Mouse (Mus musculus): ENCODE data around the gene Ttc9.

Ttc9 gene

DNA sequence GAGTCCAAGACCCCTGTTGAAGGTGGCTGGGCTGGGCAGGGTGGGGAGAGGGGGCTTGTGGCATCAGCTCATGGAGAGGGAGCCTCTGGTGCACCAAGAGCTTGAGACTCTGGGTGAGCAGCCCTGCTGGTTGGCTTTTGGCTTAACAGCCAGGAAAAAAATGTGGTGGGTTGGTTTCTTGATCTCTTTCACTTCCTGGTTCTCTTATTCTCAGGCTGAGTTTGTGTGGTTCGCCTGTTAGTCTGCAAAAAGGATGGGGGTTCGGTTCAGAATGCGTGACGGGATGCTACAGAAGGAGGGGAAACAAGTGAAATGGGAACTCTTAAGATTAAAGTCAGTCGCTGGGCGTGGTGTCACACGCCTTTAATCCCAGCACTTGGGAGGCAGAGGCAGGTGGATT is 27.0 kb downstream of the Ttc9 start:
- no peak for DNase-seq (ENCODE audit: low read depth)

- DNase-seq (ENCODE audit: low read depth): no peak
Observed at GRCm38 (mm10) chr12:81662076-81662475, 31.0 kb downstream of the Ttc9 start.

DNA sequence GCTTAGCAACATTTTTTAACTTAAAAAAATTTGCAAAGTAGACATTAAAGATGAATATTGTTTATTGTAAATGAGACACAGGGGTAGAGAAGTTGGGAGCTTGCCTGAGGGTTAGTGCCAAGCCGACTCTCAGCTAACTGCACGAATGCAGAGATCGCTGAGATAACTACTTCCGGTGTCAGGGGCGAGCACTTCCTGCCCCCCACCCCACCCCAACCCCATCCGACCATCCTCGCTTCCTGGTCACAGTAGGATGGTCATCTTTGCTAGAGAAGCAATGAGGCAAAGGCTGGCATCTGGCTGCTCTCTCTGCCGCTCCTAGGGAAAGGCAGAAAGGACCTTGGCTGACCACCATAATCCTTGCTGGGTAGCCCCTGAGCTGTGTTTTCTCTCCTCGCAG is 32.1 kb downstream of the Ttc9 start:
- DNase-seq (ENCODE audit: low read depth): no peak

DNA sequence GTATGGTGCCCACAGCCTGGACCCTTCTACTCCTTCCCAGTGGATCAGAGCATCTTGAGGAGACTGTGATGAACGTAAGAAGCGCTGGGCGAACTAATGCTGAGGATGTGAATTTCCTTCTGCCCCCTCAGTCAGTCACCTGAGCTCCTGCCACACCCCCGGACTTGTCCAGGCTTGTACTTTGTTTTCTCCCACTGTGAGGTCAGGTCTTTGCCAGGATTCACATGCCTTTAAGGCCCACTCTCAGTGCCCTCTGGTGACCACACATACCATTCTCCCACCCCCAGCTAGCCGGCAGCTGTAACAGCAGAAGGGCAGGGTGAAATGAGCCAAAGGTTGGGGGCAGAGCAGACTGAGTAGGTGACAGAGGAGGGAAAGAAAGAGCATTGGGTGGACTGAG is 32.9 kb downstream of the Ttc9 start:
- no peak for DNase-seq (ENCODE audit: low read depth)

- no peak for DNase-seq (ENCODE audit: low read depth)
Observed at GRCm38 (mm10) chr12:81668406-81668805, 37.4 kb downstream of the Ttc9 start.

- no peak for DNase-seq (ENCODE audit: low read depth)
Observed at GRCm38 (mm10) chr12:81675557-81675956, 44.5 kb downstream of the Ttc9 start.

DNA sequence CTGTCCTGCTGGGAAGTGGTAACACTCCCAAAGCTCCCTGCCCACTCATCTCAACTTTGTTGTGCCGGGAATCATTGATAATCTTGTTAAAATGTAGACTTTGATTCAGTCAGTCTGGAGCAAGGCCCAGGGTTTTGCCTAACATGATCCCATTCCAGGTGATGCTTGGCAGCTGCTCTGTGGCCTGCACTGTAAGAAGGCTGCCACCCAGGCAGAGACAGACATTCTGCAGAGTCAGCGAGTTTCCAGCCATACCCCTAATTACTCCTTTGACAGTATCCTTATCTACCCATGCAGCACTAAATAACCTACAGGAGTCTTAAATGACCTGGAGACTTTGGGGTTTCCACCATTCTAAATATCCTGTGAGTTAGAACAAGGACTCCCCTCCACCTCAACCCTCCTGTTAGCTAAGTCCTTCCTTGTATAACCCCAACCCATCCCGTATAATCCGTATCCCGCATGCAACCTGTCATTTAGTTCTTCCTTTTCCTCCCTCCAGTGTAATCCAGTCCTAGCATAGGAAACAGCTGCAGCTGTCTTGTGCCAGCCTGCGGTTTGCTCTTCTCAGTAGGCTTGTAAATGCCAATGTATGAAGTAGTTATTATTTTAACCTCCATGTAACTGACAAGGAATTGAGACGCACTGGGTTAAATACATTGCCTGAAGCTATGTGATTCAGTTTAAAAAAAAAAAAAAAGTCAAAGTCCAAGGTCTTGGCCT is 48.9 kb downstream of the Ttc9 start:
- no peak for DNase-seq (ENCODE audit: low read depth)

- DNase-seq (ENCODE audit: low read depth): no peak
Observed at GRCm38 (mm10) chr12:81683395-81683794, 52.3 kb downstream of the Ttc9 start.

DNA sequence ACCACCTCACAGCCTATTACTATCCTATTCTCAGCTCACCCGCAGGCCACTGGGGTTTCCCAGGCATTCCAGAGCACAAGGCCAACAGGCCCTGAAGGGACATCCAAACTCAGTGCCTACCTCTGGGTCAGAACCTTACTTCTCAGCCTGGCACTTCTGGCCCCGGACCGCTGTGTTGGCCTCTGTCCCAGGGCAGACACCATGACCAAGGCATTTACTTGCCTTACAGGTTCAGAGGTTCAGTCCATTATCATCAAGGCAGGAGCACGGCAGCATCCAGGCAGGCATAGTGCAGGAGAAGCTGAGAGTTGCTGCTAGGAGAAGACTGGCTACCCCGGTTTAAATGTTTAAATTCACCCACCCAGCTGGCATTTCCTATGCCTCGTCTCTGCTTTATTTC is 53.0 kb downstream of the Ttc9 start:
- no peak for DNase-seq (ENCODE audit: low read depth)

GRCm38 (mm10) chr12:81685981-81686380 is 54.9 kb downstream of the Ttc9 start:
- no peak for DNase-seq (ENCODE audit: low read depth)

DNA sequence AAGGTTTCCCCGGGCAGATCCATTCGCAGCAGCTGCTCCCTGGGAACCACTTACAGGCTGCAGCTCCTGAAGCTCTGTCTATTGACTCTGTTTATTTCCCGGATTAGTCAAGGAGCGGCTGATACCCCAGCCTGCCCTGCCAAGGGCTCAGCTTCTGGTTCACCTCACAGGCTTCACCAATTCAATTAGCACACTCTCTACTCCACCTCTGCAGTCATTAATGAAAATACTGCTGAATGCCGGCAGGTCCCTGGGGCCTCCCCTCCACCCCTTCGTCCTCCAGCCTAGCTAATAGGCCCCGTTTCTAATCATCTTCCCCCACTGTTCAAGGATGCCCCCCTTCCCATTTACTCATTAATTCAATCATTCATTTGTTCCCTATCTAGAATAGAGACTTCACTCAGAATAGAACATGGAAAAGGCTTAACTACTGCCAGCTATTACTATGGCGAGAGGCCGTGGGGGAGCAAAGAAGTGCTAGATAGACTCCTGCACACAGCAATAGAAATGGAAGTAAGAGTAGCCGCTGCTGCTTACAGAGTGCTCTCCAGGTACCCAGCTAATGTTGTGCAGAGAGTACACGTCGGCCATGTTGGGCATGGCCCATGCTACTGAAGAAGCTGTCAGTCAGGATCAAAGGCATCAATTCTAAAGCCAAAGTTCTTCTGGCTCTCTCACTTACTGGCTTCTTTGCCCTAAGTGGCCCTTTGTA is 55.5 kb downstream of the Ttc9 start:
- DNase-seq (ENCODE audit: low read depth): no peak

DNA sequence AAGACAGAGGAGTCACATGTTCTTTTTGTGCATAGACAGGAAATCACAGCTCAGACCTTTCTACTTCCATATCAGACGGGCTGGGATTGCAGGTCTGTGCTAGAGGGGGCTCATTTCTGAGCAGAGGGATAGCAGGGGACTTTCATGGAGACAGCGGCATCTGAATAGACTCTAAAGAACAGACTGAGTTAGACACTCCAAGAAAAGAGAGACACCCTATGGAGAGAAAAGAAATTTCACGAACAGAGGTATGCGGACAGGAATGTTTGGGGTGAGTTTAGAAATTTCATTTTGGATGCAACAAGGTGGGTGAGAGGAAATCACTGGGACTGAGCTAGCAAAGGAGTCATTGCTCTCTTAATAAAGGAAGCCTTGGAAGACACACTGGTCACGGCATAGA is 56.8 kb downstream of the Ttc9 start:
- no peak for DNase-seq (ENCODE audit: low read depth)

DNA sequence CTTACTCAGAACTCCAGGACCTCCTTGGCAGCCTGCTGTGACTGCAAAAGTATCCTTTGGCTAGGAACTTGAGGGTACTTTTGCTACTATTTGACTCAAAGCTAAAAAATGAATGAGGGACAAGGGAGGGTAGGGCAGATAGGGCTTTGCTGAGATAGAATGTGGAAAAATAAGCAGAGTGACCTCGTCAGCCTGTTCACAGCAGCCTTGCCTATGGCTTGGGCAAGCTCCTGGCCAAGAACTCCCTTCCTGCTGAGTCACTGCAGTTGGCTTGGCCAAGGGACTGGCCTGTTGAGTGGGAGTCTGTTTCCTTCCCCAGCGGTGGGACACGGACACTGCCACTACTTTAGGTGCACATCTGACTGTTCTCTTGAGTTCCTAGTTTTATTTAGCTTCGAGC is 57.5 kb downstream of the Ttc9 start:
- DNase-seq (ENCODE audit: low read depth): no peak

GRCm38 (mm10) chr12:81689505-81690056 is 58.5 kb downstream of the Ttc9 start:
- DNase-seq (ENCODE audit: low read depth): no peak

DNA sequence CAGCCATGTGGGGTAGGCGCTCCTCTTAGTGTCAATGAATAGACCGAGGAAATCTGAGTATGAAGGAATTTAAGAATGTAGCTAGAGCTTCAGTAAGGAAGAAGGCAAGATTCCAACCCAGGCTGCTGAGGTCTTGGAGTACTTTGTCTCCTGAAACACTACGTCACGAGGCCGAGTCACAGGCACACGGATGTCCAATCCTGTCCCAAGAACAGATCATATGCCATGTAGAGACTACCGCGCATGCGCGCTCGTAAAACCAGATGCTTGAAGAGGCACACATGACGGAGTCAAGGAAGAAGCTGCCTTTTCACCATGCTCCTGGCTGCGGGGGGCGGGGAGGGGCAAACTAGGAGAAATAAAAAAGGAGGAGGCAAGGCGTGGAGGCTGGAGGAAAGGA is 59.1 kb downstream of the Ttc9 start:
- no peak for DNase-seq (ENCODE audit: low read depth)

DNA sequence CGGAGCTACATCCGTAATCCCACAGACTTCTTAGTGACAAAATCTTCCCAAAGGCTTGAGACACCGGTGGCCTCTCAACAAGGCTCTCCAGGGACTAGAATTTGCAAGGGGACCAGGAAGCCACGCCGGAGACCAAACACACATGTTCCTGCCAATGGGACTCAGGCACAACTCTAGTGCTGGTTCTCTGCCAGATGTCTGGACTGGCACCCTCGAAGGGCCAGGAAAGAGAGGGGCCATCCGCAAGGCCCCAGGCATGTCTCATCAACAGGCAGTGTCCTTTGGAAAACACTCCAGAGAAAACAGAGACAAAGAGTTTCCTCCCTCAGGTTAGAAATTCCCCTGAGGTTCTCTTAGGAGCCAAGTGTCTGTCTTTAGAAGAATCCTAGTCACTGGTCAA is 59.7 kb downstream of the Ttc9 start:
- no peak for DNase-seq (ENCODE audit: low read depth)

DNA sequence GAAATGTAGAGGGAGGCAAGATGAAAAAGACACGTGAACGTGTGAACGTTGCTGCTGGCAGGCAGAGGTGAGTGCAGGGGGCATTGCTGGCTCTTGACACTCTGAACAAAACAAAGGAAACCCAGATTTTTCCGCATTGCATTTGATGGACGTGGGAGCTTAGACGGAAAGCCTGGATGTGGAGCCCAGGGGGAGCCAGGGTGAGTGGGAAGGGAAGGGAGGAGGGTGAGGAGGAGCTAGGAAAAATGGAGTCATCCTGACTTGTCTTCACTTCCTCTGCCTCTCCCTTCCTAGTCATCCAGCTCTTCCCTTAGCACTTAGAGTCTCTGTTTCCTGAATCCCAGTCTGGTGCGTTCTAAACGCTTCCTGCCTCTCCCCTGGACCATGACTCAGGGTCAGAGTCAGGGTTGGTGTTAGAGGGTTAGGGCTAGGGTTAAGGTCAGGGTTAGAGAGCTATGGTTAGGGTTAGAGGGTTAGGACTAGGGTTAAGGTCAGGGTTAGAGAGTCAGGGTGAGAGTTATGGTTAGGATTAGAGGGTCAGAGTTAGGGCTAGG is 60.2 kb downstream of the Ttc9 start:
- no peak for DNase-seq (ENCODE audit: low read depth)

- no peak for DNase-seq (ENCODE audit: low read depth)
Observed at GRCm38 (mm10) chr12:81698011-81698410, 67.0 kb downstream of the Ttc9 start.

- DNase-seq (ENCODE audit: low read depth): no peak
Observed at GRCm38 (mm10) chr12:81702903-81703302, 71.9 kb downstream of the Ttc9 start.

DNA sequence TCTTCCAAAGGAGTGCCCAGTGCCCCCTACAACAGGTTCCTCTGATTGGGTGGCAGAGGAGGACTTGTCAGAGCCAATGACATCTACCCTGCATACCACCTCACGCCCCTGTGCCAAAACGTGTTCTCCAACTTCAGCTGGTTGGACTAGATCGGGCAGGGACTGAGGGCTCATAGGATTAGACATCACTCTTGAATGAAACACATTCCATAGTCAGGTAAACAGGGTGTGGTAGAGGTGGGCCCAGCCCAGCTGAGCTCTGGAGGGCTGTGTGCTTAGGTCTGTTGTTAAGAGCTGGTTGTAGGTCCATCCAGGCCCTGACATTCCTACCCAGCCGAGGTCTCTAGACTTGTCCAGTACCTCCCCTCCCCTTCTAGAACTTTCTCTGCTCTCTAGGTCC is 81.6 kb downstream of the Ttc9 start:
- DNase-seq (ENCODE audit: low read depth): no peak

Measured in naive thymus-derived CD4-positive, alpha-beta T cell, adult 2 months (primary cell).